Mouse (Mus musculus): ENCODE results near the gene Tmub2. TPM values are rescaled to one million over a fixed set of nuclear protein-coding genes. Genes with fewer than 3 reads are reported as not detected.
A peak's percentile ranks its signal among the peaks of the same experiment; 100 is the strongest.

Tmub2 gene
- polyA plus RNA-seq, 2 experiments, result 52.6 to 59.9 TPM

- Histone ChIP-seq H3K4me1 (ENCODE audit: control insufficient read depth, insufficient read depth, low read length) (0 out of 2 replicates have a peak, but pooled peaks cover 5% of the 10 kb centered on the region), H3K27me3 (ENCODE audit: control insufficient read depth, insufficient read depth, low read length) (no peaks in the 10 kb centered on the region), H3K9me3 (ENCODE audit: control insufficient read depth, low read length) (no peaks in the 10 kb centered on the region), H3K36me3 (ENCODE audit: control insufficient read depth, insufficient read depth, low read length) (peaks cover 63% of the 10 kb centered on the region), H3K27ac (replicated peaks; ENCODE audit: low read depth, low read length) (no peak overlapping the region), H3K4me2 (replicated peaks; ENCODE audit: low read depth, low read length, severe bottlenecking) (no peak overlapping the region), H3K4me3 (replicated peaks; ENCODE audit: low read length) (no peak overlapping the region), H3K9ac (ENCODE audit: low read depth, low read length, severe bottlenecking) (no peak overlapping the region)
- DNase-seq (ENCODE audit: low spot score) (no peak), ATAC-seq (ENCODE audit: low FRiP score, low read depth) (no peak)
- 78% methylated on average over 8 of the region's 11 CpGs for WGBS
- TF ChIP-seq POLR2A (IDR thresholded peaks at IDR 0.05; ENCODE audit: borderline replicate concordance, extremely low read depth, insufficient read depth, insufficient read length), result no peak
Measured at GRCm38 (mm10) chr11:102291051-102291535, 6.4 kb downstream of the Tmub2 start.

GRCm38 (mm10) chr11:102293971-102294370 is 9.2 kb downstream of the Tmub2 start:
- ATAC-seq (ENCODE audit: low FRiP score, low read depth), result no peak
- Histone ChIP-seq H3K9ac (ENCODE audit: low read depth, low read length, severe bottlenecking) (no peak overlapping the region), H3K36me3 (ENCODE audit: control insufficient read depth, insufficient read depth, low read length) (peaks cover 47% of the 10 kb centered on the region), H3K4me3 (replicated peaks; ENCODE audit: low read length) (no peak overlapping the region), H3K27ac (replicated peaks; ENCODE audit: low read depth, low read length) (no peak overlapping the region), H3K27me3 (ENCODE audit: control insufficient read depth, insufficient read depth, low read length) (no peaks in the 10 kb centered on the region), H3K9me3 (ENCODE audit: control insufficient read depth, low read length) (no peaks in the 10 kb centered on the region), H3K4me1 (ENCODE audit: control insufficient read depth, insufficient read depth, low read length) (peaks cover 13% of the 10 kb centered on the region; the same call in 1 of the 2 replicates), H3K4me2 (replicated peaks; ENCODE audit: low read depth, low read length, severe bottlenecking) (no peak overlapping the region)
- no peak for DNase-seq (ENCODE audit: low spot score)
- no peak for TF ChIP-seq POLR2A (IDR thresholded peaks at IDR 0.05; ENCODE audit: borderline replicate concordance, extremely low read depth, insufficient read depth, insufficient read length)
- WGBS, result 95% methylated on average over 13 of the region's 13 CpGs

GRCm38 (mm10) chr11:102294416-102294815 is 9.7 kb downstream of the Tmub2 start:
- no peak for DNase-seq (ENCODE audit: low spot score)
- peaks cover 13% of the 10 kb centered on the region; the same call in 1 of the 2 replicates for H3K4me1 ChIP-seq (ENCODE audit: control insufficient read depth, insufficient read depth, low read length)
- 68% methylated on average over 5 of the region's 5 CpGs for WGBS
- H3K27ac ChIP-seq (replicated peaks; ENCODE audit: low read depth, low read length), result no peak overlapping the region
- 0 out of 2 replicates have a peak overlapping the region, but pooled peaks have one; percentile 91 for H3K9ac ChIP-seq (ENCODE audit: low read depth, low read length, severe bottlenecking)
- peaks cover 45% of the 10 kb centered on the region for H3K36me3 ChIP-seq (ENCODE audit: control insufficient read depth, insufficient read depth, low read length)
- no peak overlapping the region; the same call in 1 of the 2 replicates for H3K4me2 ChIP-seq (replicated peaks; ENCODE audit: low read depth, low read length, severe bottlenecking)
- H3K27me3 ChIP-seq (ENCODE audit: control insufficient read depth, insufficient read depth, low read length), result no peaks in the 10 kb centered on the region
- TF ChIP-seq POLR2A (IDR thresholded peaks at IDR 0.05; ENCODE audit: borderline replicate concordance, extremely low read depth, insufficient read depth, insufficient read length), result no peak
- no peak for ATAC-seq (ENCODE audit: low FRiP score, low read depth)
- H3K4me3 ChIP-seq (replicated peaks; ENCODE audit: low read length), result peak overlapping the region; percentile 89; the same call in 1 of the 2 replicates
- no peaks in the 10 kb centered on the region for H3K9me3 ChIP-seq (ENCODE audit: control insufficient read depth, low read length)

- Histone ChIP-seq H3K27ac (replicated peaks; ENCODE audit: low read depth, low read length) (peak overlapping the region; percentile 99), H3K9me3 (ENCODE audit: control insufficient read depth, low read length) (no peaks in the 10 kb centered on the region), H3K9ac (ENCODE audit: low read depth, low read length, severe bottlenecking) (peak overlapping the region; percentile 91), H3K4me1 (ENCODE audit: control insufficient read depth, insufficient read depth, low read length) (peaks cover 13% of the 10 kb centered on the region; the same call in 1 of the 2 replicates), H3K4me2 (replicated peaks; ENCODE audit: low read depth, low read length, severe bottlenecking) (peak overlapping the region; percentile 77), H3K4me3 (replicated peaks; ENCODE audit: low read length) (peak overlapping the region; percentile 89), H3K27me3 (ENCODE audit: control insufficient read depth, insufficient read depth, low read length) (no peaks in the 10 kb centered on the region), H3K36me3 (ENCODE audit: control insufficient read depth, insufficient read depth, low read length) (peaks cover 42% of the 10 kb centered on the region)
- TF ChIP-seq POLR2A (IDR thresholded peaks at IDR 0.05; ENCODE audit: borderline replicate concordance, extremely low read depth, insufficient read depth, insufficient read length), result no peak
- 72% methylated on average over 12 of the region's 12 CpGs for WGBS
- no peak for ATAC-seq (ENCODE audit: low FRiP score, low read depth)
- DNase-seq (ENCODE audit: low spot score), result peak; percentile 48
Measured at GRCm38 (mm10) chr11:102294887-102295597, 10.3 kb downstream of the Tmub2 start.

- TF ChIP-seq POLR2A (IDR thresholded peaks at IDR 0.05; ENCODE audit: borderline replicate concordance, extremely low read depth, insufficient read depth, insufficient read length), result 0 out of 2 replicates have a peak, but pooled peaks have one; percentile 44
- ATAC-seq (ENCODE audit: low FRiP score, low read depth) (peak; percentile 41), DNase-seq (ENCODE audit: low spot score) (peak; percentile 69)
- peak overlapping the region; percentile 89 for H3K4me3 ChIP-seq (replicated peaks; ENCODE audit: low read length)
- peaks cover 13% of the 10 kb centered on the region; the same call in 1 of the 2 replicates for H3K4me1 ChIP-seq (ENCODE audit: control insufficient read depth, insufficient read depth, low read length)
- WGBS, result under 1% methylated on average over 35 of the region's 73 CpGs
- H3K27ac ChIP-seq (replicated peaks; ENCODE audit: low read depth, low read length), result peak overlapping the region; percentile 99
- H3K36me3 ChIP-seq (ENCODE audit: control insufficient read depth, insufficient read depth, low read length), result peaks cover 34% of the 10 kb centered on the region
- H3K9me3 ChIP-seq (ENCODE audit: control insufficient read depth, low read length), result no peaks in the 10 kb centered on the region
- no peaks in the 10 kb centered on the region for H3K27me3 ChIP-seq (ENCODE audit: control insufficient read depth, insufficient read depth, low read length)
- peak overlapping the region; percentile 77 for H3K4me2 ChIP-seq (replicated peaks; ENCODE audit: low read depth, low read length, severe bottlenecking)
- peak overlapping the region; percentile 91 for H3K9ac ChIP-seq (ENCODE audit: low read depth, low read length, severe bottlenecking)
Measured at GRCm38 (mm10) chr11:102295598-102296471, 11.1 kb downstream of the Tmub2 start.

Data from limb, embryonic 14.5 days (tissue).